Comparison of ENCODE assay signal across 20 mouse cellular contexts in genomic region chr17:42924731-42925130, GRCm38 (mm10). TPM values are rescaled to one million over a fixed set of nuclear protein-coding genes. Genes with fewer than 3 reads are reported as not detected.
A peak's percentile ranks its signal among the peaks of the same experiment; 100 is the strongest.
DNase-seq lines count a peak whose midpoint lies in the region; ATAC-seq and TF ChIP-seq lines count a peak whose summit lies in the region.
"Had no signal": no experiment of that assay in that cellular context is flagged by ENCODE, and none has a peak within 500 bp of the region (broad histone marks: within the 10 kb centered on the region; RNA-seq: fewer than 3 reads in every experiment).

No protein-coding gene starts in this region.

- H3K9me3 ChIP-seq in liver, embryonic 15.5 days (replicated peaks), result no peaks in the 10 kb centered on the region
- no peaks in the 10 kb centered on the region for H3K9me3 ChIP-seq in liver, embryonic 11.5 days (ENCODE audit: control insufficient read depth, low read length)
- H3K9me3 ChIP-seq in stomach, postnatal 0 days (ENCODE audit: control insufficient read depth, low read length), result no peaks in the 10 kb centered on the region
- no peaks in the 10 kb centered on the region for H3K9me3 ChIP-seq in intestine, embryonic 15.5 days
- H3K9me3 ChIP-seq: embryonic facial prominence, embryonic 10.5 days; forebrain, embryonic 13.5 days; heart, embryonic 13.5 days; hindbrain, embryonic 12.5 days had no signal

- TF ChIP-seq CTCF in stomach, postnatal 0 days (IDR thresholded peaks at IDR 0.05; ENCODE audit: low read depth), result no peak

- no peaks in the 10 kb centered on the region for H3K27me3 ChIP-seq in liver, embryonic 15.5 days
- no peaks in the 10 kb centered on the region for H3K27me3 ChIP-seq in liver, embryonic 11.5 days (replicated peaks; ENCODE audit: control insufficient read depth, insufficient read depth, low read length)
- no peaks in the 10 kb centered on the region for H3K27me3 ChIP-seq in stomach, postnatal 0 days (ENCODE audit: control insufficient read depth, insufficient read depth, low read length)
- H3K27me3 ChIP-seq in intestine, embryonic 15.5 days (replicated peaks), result no peaks in the 10 kb centered on the region
- H3K27me3 ChIP-seq: forebrain, embryonic 13.5 days; heart, embryonic 13.5 days; hindbrain, embryonic 12.5 days had no signal

- H3K4me3 ChIP-seq in liver, embryonic 15.5 days (replicated peaks), result no peak overlapping the region
- no peak overlapping the region for H3K4me3 ChIP-seq in liver, embryonic 11.5 days (ENCODE audit: low read depth, low read length)
- no peak overlapping the region for H3K4me3 ChIP-seq in stomach, postnatal 0 days (ENCODE audit: low read depth, low read length)
- no peak overlapping the region for H3K4me3 ChIP-seq in intestine, embryonic 15.5 days (replicated peaks)
- H3K4me3 ChIP-seq: embryonic facial prominence, embryonic 10.5 days; forebrain, embryonic 13.5 days; heart, embryonic 13.5 days; hindbrain, embryonic 12.5 days had no signal

- H3K4me2 ChIP-seq in liver, embryonic 15.5 days, result no peak overlapping the region
- H3K4me2 ChIP-seq in liver, embryonic 11.5 days, result no peak overlapping the region
- no peak overlapping the region for H3K4me2 ChIP-seq in stomach, postnatal 0 days (replicated peaks; ENCODE audit: low read depth)
- no peak overlapping the region for H3K4me2 ChIP-seq in intestine, embryonic 15.5 days (replicated peaks)
- H3K4me2 ChIP-seq: forebrain, embryonic 13.5 days; heart, embryonic 13.5 days; hindbrain, embryonic 12.5 days had no signal

- no peak overlapping the region for H3K27ac ChIP-seq in liver, embryonic 15.5 days (replicated peaks)
- H3K27ac ChIP-seq in liver, embryonic 11.5 days (ENCODE audit: low read depth, low read length), result no peak overlapping the region
- H3K27ac ChIP-seq in stomach, postnatal 0 days (replicated peaks), result no peak overlapping the region
- H3K27ac ChIP-seq in intestine, embryonic 15.5 days, result no peak overlapping the region
- H3K27ac ChIP-seq: embryonic facial prominence, embryonic 10.5 days; forebrain, embryonic 13.5 days; heart, embryonic 13.5 days; hindbrain, embryonic 12.5 days had no signal

- H3K36me3 ChIP-seq in liver, embryonic 15.5 days (replicated peaks), result no peaks in the 10 kb centered on the region
- H3K36me3 ChIP-seq in liver, embryonic 11.5 days (ENCODE audit: control insufficient read depth, insufficient read depth, low read length), result no peaks in the 10 kb centered on the region
- no peaks in the 10 kb centered on the region for H3K36me3 ChIP-seq in stomach, postnatal 0 days (ENCODE audit: control insufficient read depth, insufficient read depth, low read length)
- no peaks in the 10 kb centered on the region for H3K36me3 ChIP-seq in intestine, embryonic 15.5 days
- H3K36me3 ChIP-seq: embryonic facial prominence, embryonic 10.5 days; heart, embryonic 13.5 days; hindbrain, embryonic 12.5 days had no signal

- 71% methylated on average over 5 of the region's 5 CpGs for WGBS in liver, embryonic 15.5 days (ENCODE audit: insufficient replicate concordance)
- WGBS in liver, embryonic 11.5 days, result 80% methylated on average over 5 of the region's 5 CpGs
- 89% methylated on average over 5 of the region's 5 CpGs for WGBS in stomach, postnatal 0 days
- WGBS in intestine, embryonic 15.5 days, result 91% methylated on average over 5 of the region's 5 CpGs

- no peak for DNase-seq in liver, embryonic 11.5 days (ENCODE audit: low spot score)
- peak; percentile 6 to 14 for DNase-seq in B cell, adult 2 months
- no peak for DNase-seq in urinary bladder, postnatal 25 days (ENCODE audit: low spot score)
- no peak for DNase-seq in stomach, postnatal 0 days (ENCODE audit: low spot score)
- DNase-seq: adrenal gland, adult 2 months; adrenal gland, postnatal 25 days; cerebellum, adult 18-20 months; cerebellum, adult 9-11 months; cerebellum, postnatal 36 days; forebrain, postnatal 0 days; gastrocnemius, postnatal 14 days; heart, adult 11 months; heart, postnatal 4 days had no signal

- ATAC-seq in liver, embryonic 15.5 days (ENCODE audit: insufficient read depth), result 0 out of 2 replicates have a peak, but pooled peaks have one; percentile 31
- no peak for ATAC-seq in liver, embryonic 11.5 days (replicated peaks; ENCODE audit: low FRiP score)
- peak; percentile 96 for ATAC-seq in megakaryocyte, adult 5-6 weeks (ENCODE audit: poor library complexity, severe bottlenecking)
- ATAC-seq in stomach, postnatal 0 days (ENCODE audit: low FRiP score, low TSS enrichment), result no peak
- ATAC-seq in intestine, embryonic 15.5 days, result no peak
- ATAC-seq: forebrain, embryonic 13.5 days; forebrain, postnatal 0 days had no signal

- H3K9ac ChIP-seq in liver, embryonic 15.5 days, result no peak overlapping the region
- no peak overlapping the region for H3K9ac ChIP-seq in liver, embryonic 11.5 days (ENCODE audit: low read depth, low read length)
- no peak overlapping the region for H3K9ac ChIP-seq in stomach, postnatal 0 days (ENCODE audit: low read length)
- H3K9ac ChIP-seq in intestine, embryonic 15.5 days, result no peak overlapping the region
- H3K9ac ChIP-seq: forebrain, embryonic 13.5 days; forebrain, postnatal 0 days; heart, embryonic 13.5 days; hindbrain, embryonic 12.5 days had no signal

- no peaks in the 10 kb centered on the region for H3K4me1 ChIP-seq in liver, embryonic 15.5 days (replicated peaks)
- H3K4me1 ChIP-seq in liver, embryonic 11.5 days (replicated peaks; ENCODE audit: control insufficient read depth, insufficient read depth, low read length), result no peaks in the 10 kb centered on the region
- no peaks in the 10 kb centered on the region for H3K4me1 ChIP-seq in stomach, postnatal 0 days (replicated peaks; ENCODE audit: control insufficient read depth, insufficient read depth)
- no peaks in the 10 kb centered on the region for H3K4me1 ChIP-seq in intestine, embryonic 15.5 days (replicated peaks)
- H3K4me1 ChIP-seq: embryonic facial prominence, embryonic 10.5 days; forebrain, embryonic 13.5 days; hindbrain, embryonic 12.5 days had no signal

- TF ChIP-seq EP300 in stomach, postnatal 0 days (optimal IDR thresholded peaks at IDR 0.05), result no peak

RNA-seq across cellular contexts. Expression of gene Cd2ap, which starts 48.3 kb away (rescaled TPM):
- 7.9 and 8.5 TPM in 2 replicates for polyA plus RNA-seq in liver, embryonic 15.5 days (2015; fragmentation: Nextera tagmentation; extraction: Ambion mirVana)
- 22.2 and 22.7 TPM in 2 replicates for polyA plus RNA-seq in liver, embryonic 11.5 days (2014; fragmentation: Nextera tagmentation; extraction: Ambion mirVana)
- 73.4 and 85.7 TPM in 2 replicates for total RNA-seq in megakaryocyte, adult 5-6 weeks (2015)
- total RNA-seq in megakaryocyte, adult 5-6 weeks (2017), result 52.6 and 54.3 TPM in 2 replicates
- polyA plus RNA-seq in stomach, postnatal 0 days (2015; fragmentation: Nextera tagmentation; extraction: Ambion mirVana), result 26.3 and 29.4 TPM in 2 replicates
- 33.1 and 37.3 TPM in 2 replicates for polyA plus RNA-seq in intestine, embryonic 15.5 days (2015; fragmentation: Nextera tagmentation; extraction: Ambion mirVana)

Comparison
In these comparisons a context has a peak if more than half of its experiments do, and no peak if none do; other contexts are left out.
1. ATAC-seq: peak in liver, embryonic 15.5 days (single experiment) and megakaryocyte, adult 5-6 weeks (single experiment); none in liver, embryonic 11.5 days (single experiment), stomach, postnatal 0 days (single experiment) and intestine, embryonic 15.5 days (single experiment).
2. DNase-seq: peak in B cell, adult 2 months (2 of 2); none in liver, embryonic 11.5 days (single experiment), urinary bladder, postnatal 25 days (single experiment) and stomach, postnatal 0 days (single experiment).